Mouse (Mus musculus) cerebellum, postnatal 10 days (tissue): ENCODE results near the gene Mosmo.
A peak's percentile ranks its signal among the peaks of the same experiment; 100 is the strongest.

ENCODE experiments used
- DNase-seq, 2 experiments: peaks; one replicate each; pipeline ENCODE4 v3.0.0; 2021; ENCODE audit warnings: mixed read lengths in 2 of 2

Mosmo gene

GRCm38 (mm10) chr7:120677001-120677643 lies at the start of gene Mosmo:
TSS of gene Mosmo (plus strand) at chr7:120677618.
- DNase-seq = peak; percentile 90 to 92

- peak; percentile 18 to 27 for DNase-seq
Measured at GRCm38 (mm10) chr7:120632518-120632917, 44.9 kb upstream of the Mosmo start.

GRCm38 (mm10) chr7:120634301-120634700 lies 43.1 kb upstream of the Mosmo start:
- peak; percentile 13 to 14 for DNase-seq

GRCm38 (mm10) chr7:120634711-120635361 lies 42.6 kb upstream of the Mosmo start, which contains the start of gene Uqcrc2:
TSS of gene Uqcrc2 (plus strand) at chr7:120635176.
- DNase-seq = peak; percentile 90 to 93

GRCm38 (mm10) chr7:120635362-120635781 lies 42.0 kb upstream of the Mosmo start:
- DNase-seq = no peak

- peak; percentile 8 to 21 for DNase-seq
Measured at GRCm38 (mm10) chr7:120635821-120636220, 41.6 kb upstream of the Mosmo start.

- DNase-seq = peak in 1 of 2 experiments; percentile 16
Measured at GRCm38 (mm10) chr7:120643217-120643616, 34.2 kb upstream of the Mosmo start.

GRCm38 (mm10) chr7:120647849-120648248 lies 29.6 kb upstream of the Mosmo start:
- DNase-seq = peak; percentile 33 to 39

GRCm38 (mm10) chr7:120662079-120662478 lies 15.3 kb upstream of the Mosmo start:
- DNase-seq = no peak

- DNase-seq = peak; percentile 89 to 93
Measured at GRCm38 (mm10) chr7:120670153-120670875, 7.1 kb upstream of the Mosmo start, which contains the start of gene Pdzd9. TSS of gene Pdzd9 (minus strand) at chr7:120670343.

GRCm38 (mm10) chr7:120671271-120671670 lies 6.1 kb upstream of the Mosmo start:
- DNase-seq = no peak

- peak; percentile 65 to 67 for DNase-seq
Measured at GRCm38 (mm10) chr7:120677764-120678531, 530 bp downstream of the Mosmo start.

GRCm38 (mm10) chr7:120679023-120679422 lies 1.6 kb downstream of the Mosmo start:
- no peak for DNase-seq

GRCm38 (mm10) chr7:120682002-120682401 lies 4.6 kb downstream of the Mosmo start:
- no peak for DNase-seq

GRCm38 (mm10) chr7:120684731-120685161 lies 7.3 kb downstream of the Mosmo start:
- no peak for DNase-seq

- DNase-seq = no peak
Measured at GRCm38 (mm10) chr7:120685227-120685626, 7.8 kb downstream of the Mosmo start.

- DNase-seq = peak; percentile 28 to 37
Measured at GRCm38 (mm10) chr7:120690634-120691033, 13.2 kb downstream of the Mosmo start.

GRCm38 (mm10) chr7:120693831-120694375 lies 16.5 kb downstream of the Mosmo start:
- no peak for DNase-seq

GRCm38 (mm10) chr7:120695196-120695595 lies 17.8 kb downstream of the Mosmo start:
- no peak for DNase-seq

- no peak for DNase-seq
Measured at GRCm38 (mm10) chr7:120695641-120696040, 18.2 kb downstream of the Mosmo start.

- no peak for DNase-seq
Measured at GRCm38 (mm10) chr7:120696331-120696730, 18.9 kb downstream of the Mosmo start.

- no peak for DNase-seq
Measured at GRCm38 (mm10) chr7:120699586-120699985, 22.2 kb downstream of the Mosmo start.
